Mouse (Mus musculus) liver, adult 2 months (tissue): Measurements from ENCODE around the gene Inhbc. TPM values are rescaled to one million over a fixed set of nuclear protein-coding genes. Genes with fewer than 3 reads are reported as not detected.
A peak's percentile ranks its signal among the peaks of the same experiment; 100 is the strongest.

Experiments used
- DNase-seq: peaks from one replicate; pipeline ENCODE4 v3.0.0-alpha.2; 2011; ENCODE audit warnings: low read depth, low spot score; ENCODE audit errors: extremely low read depth
- H3K27ac ChIP-seq: fragments of 200-500 bp; replicated peaks from 2 replicates; pipeline ENCODE4 v1.5.1; 2012; ENCODE audit warnings: low read depth, mild to moderate bottlenecking, control low read depth, inconsistent platforms, low read length; ENCODE audit not compliant: insufficient read depth
- H3K27me3 ChIP-seq: fragments of 200-500 bp; 2 replicates; pipeline ENCODE4 v1.6.1; 2012; ENCODE audit warnings: mild to moderate bottlenecking, moderate library complexity, low read length, inconsistent platforms; ENCODE audit not compliant: control insufficient read depth, insufficient read depth
- H3K36me3 ChIP-seq: fragments of 200-500 bp; 2 replicates; pipeline ENCODE4 v1.6.1; 2012; ENCODE audit warnings: low read length, inconsistent platforms; ENCODE audit not compliant: control insufficient read depth, insufficient read depth
- H3K4me1 ChIP-seq: fragments of 200-500 bp; 2 replicates; pipeline ENCODE4 v1.6.1; 2011; ENCODE audit warnings: low read length; ENCODE audit not compliant: control insufficient read depth, insufficient read depth
- H3K4me3 ChIP-seq: fragments of 200-500 bp; 2 replicates; pipeline ENCODE4 v1.5.1; 2011; ENCODE audit warnings: low read depth, mild to moderate bottlenecking, control low read depth, low read length, moderate library complexity; ENCODE audit not compliant: insufficient read depth
- H3K79me2 ChIP-seq: fragments of 200-500 bp; 2 replicates; pipeline ENCODE4 v1.6.1; 2012; ENCODE audit warnings: inconsistent platforms, mild to moderate bottlenecking, low read length, moderate library complexity; ENCODE audit not compliant: control insufficient read depth, insufficient read depth
- H3K9ac ChIP-seq: fragments of 200-500 bp; 2 replicates; pipeline ENCODE4 v1.6.1; 2012; ENCODE audit warnings: low read depth, mild to moderate bottlenecking, control low read depth, inconsistent platforms, low read length
- CTCF ChIP-seq: fragments of 200-500 bp; IDR thresholded peaks from 2 replicates; pipeline ENCODE4 v1.5.1; 2011; ENCODE audit warnings: low read depth, low read length, control low read depth
- POLR2A ChIP-seq: fragments of 200-500 bp; IDR thresholded peaks from 2 replicates; pipeline ENCODE4 v1.6.1; 2011; ENCODE audit warnings: low read length, control low read depth; ENCODE audit not compliant: insufficient read depth; ENCODE audit errors: extremely low read depth
- WGBS: fragments of 180-500 bp; shearing (Covaris S2); methylation state at CpG from one replicate; pipeline ENCODE4 v1.1.7; 2018; 5-methylcytosine and 5-hydroxymethylcytosine counted together
- polyA plus RNA-seq: library from polyadenylated mRNA; depleted of rRNA; stranded (reverse); fragments of >200 nt; gene quantifications from 2 replicates; pipeline ENCODE4 v1.2.3, GENCODE M21; 2012
- total RNA-seq: library from RNA; depleted of rRNA; stranded (reverse); fragments of >200 nt; gene quantifications from 2 replicates; pipeline ENCODE4 v1.2.3, GENCODE M21; 2014

The Inhbc gene
- total and polyA plus RNA-seq, 2 experiments = 8.2 to 58.0 TPM

DNA sequence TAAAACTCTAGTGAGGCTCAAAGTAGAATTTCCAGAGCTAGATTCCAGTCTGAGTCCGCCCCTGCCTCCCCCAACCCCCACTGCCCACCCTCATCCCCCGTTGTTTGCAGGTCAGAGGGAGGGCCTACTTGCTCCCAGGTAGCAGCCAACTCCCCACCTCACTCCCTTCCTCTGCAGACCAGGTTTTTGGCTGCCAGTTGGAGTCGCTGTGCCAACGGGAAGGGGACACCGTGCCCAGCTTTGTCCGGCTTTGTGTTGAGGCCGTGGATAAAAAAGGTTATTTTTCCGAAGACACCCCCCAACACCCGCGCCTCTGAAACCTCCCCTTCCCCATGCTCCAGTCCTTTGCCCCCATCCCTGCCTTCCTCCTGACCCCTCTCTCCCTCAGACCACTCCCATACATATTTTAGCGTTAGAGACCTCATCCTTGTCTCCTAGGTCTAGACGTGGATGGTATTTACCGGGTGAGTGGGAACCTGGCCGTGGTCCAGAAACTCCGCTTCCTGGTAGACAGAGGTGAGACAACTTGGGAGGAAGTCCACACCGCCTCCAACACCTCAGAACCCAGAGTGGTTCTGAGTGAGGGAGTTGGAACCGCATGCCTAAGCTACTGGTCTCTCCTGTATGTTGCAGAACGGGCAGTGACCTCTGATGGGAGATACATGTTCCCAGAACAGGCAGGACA, 42.6 kb downstream of the Inhbc start:
- no peak overlapping the region for H3K4me3 ChIP-seq
- H3K9ac ChIP-seq = no peak overlapping the region
- no peak overlapping the region for H3K27ac ChIP-seq
- peaks cover 20% of the 10 kb centered on the region for H3K27me3 ChIP-seq
- no peaks in the 10 kb centered on the region for H3K36me3 ChIP-seq
- H3K4me1 ChIP-seq = peaks cover 7% of the 10 kb centered on the region; the same call in 1 of the 2 replicates
- TF ChIP-seq POLR2A (no peak), CTCF (no peak)
- H3K79me2 ChIP-seq = 0 out of 2 replicates have a peak, but pooled peaks cover 2% of the 10 kb centered on the region
- DNase-seq = no peak
- 54% methylated on average over 18 of the region's 18 CpGs for WGBS

GRCm38 (mm10) chr10:127326828-127327227, 43.4 kb downstream of the Inhbc start:
- H3K27ac ChIP-seq = no peak overlapping the region
- peaks cover 7% of the 10 kb centered on the region; the same call in 1 of the 2 replicates for H3K4me1 ChIP-seq
- 10% methylated on average over 29 of the region's 29 CpGs for WGBS
- H3K4me3 ChIP-seq = peak overlapping the region; percentile 50; the same call in 1 of the 2 replicates
- H3K27me3 ChIP-seq = peaks cover 14% of the 10 kb centered on the region
- DNase-seq = no peak
- H3K36me3 ChIP-seq = no peaks in the 10 kb centered on the region
- H3K9ac ChIP-seq = peak overlapping the region; percentile 49; the same call in 1 of the 2 replicates
- TF ChIP-seq CTCF = no peak
- no peak for TF ChIP-seq POLR2A
- H3K79me2 ChIP-seq = 0 out of 2 replicates have a peak, but pooled peaks cover 2% of the 10 kb centered on the region

DNA sequence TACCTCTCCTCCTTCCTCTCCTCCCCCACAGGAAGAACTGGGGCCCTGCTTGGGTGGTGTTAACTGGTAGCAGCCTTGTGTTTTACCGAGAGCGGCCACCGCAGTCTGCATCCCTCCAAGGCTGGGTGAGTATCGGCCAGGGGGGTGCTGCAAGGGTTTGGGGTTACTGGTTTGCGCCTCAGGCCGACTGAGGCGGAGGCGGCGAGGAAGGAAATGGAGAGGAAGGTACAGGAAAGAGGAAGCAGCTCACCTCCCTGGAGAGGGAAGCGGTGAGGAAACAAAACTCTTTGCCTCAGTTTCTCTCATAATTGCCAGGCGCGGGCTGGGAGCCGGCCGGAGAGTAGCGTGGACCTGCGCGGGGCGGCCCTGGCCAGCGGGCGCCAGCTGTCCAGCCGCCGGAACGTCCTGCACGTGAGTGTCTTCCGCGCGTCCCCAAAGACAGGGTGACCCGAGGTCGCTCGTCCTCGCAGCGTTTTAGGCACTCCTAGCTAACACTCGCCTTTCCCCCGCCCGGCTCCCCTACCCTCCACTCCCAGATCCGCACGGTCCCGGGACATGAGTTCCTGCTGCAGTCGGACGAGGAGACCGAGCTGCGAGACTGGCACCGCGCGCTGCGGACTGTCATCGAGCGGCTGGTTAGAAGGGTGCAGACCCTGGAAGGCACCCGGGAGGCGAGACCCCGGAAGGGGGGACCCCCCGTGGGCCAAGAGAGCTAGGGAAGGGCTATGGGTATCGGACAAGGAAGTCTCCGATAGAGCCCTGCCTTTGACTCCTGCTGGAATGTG, 44.0 kb downstream of the Inhbc start:
- no peak for DNase-seq
- Histone ChIP-seq H3K4me1 (peaks cover 7% of the 10 kb centered on the region; the same call in 1 of the 2 replicates), H3K27ac (no peak overlapping the region), H3K4me3 (peak overlapping the region; percentile 50), H3K79me2 (0 out of 2 replicates have a peak, but pooled peaks cover 2% of the 10 kb centered on the region), H3K36me3 (no peaks in the 10 kb centered on the region), H3K27me3 (peaks cover 14% of the 10 kb centered on the region), H3K9ac (peak overlapping the region; percentile 49)
- 7% methylated on average over 53 of the region's 54 CpGs for WGBS
- TF ChIP-seq CTCF = no peak
- TF ChIP-seq POLR2A = no peak

DNA sequence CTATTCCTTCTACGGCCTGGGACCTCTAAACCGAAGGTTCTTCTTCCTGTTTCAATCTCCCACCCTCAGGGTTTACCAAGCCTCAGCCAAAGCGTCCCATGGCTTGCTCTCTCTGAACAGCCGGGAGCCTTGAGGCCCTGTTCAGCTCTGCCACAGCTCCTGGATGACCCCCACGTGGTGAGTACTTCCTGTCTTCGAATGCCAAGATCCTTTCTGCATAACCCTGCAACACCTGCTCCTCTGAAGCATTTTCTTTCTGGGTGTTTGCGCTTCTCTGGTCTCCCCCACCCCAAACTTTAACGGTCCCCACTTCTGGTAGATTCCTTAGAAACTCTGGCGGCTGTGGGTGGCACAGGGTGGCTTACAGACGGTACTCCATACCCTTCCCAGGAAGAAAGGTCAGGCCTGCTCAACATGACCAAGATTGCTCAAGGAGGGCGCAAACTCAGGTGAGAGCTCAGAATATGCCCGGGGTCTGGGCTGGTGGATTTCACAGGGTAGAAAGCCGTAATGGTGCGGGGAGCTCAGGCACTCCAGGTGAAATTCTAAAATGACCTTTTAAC, 44.7 kb downstream of the Inhbc start:
- no peak overlapping the region for H3K27ac ChIP-seq
- peaks cover 7% of the 10 kb centered on the region; the same call in 1 of the 2 replicates for H3K4me1 ChIP-seq
- H3K36me3 ChIP-seq = no peaks in the 10 kb centered on the region
- 0 out of 2 replicates have a peak, but pooled peaks cover 2% of the 10 kb centered on the region for H3K79me2 ChIP-seq
- 58% methylated on average over 14 of the region's 14 CpGs for WGBS
- H3K9ac ChIP-seq = no peak overlapping the region
- no peak overlapping the region for H3K4me3 ChIP-seq
- peaks cover 14% of the 10 kb centered on the region for H3K27me3 ChIP-seq
- TF ChIP-seq POLR2A = no peak
- no peak for TF ChIP-seq CTCF
- DNase-seq = no peak

GRCm38 (mm10) chr10:127324495-127324894, 45.7 kb downstream of the Inhbc start:
- no peak overlapping the region for H3K9ac ChIP-seq
- peaks cover 14% of the 10 kb centered on the region for H3K27me3 ChIP-seq
- WGBS = 20% methylated on average over 7 of the region's 7 CpGs
- H3K4me1 ChIP-seq = peaks cover 7% of the 10 kb centered on the region; the same call in 1 of the 2 replicates
- no peaks in the 10 kb centered on the region for H3K36me3 ChIP-seq
- H3K4me3 ChIP-seq = no peak overlapping the region
- DNase-seq = peak; percentile 56
- TF ChIP-seq POLR2A (no peak), CTCF (peak; percentile 63; the same call in 1 of the 2 replicates)
- no peak overlapping the region for H3K27ac ChIP-seq
- 0 out of 2 replicates have a peak, but pooled peaks cover 2% of the 10 kb centered on the region for H3K79me2 ChIP-seq
